Mouse (Mus musculus) forebrain, embryonic 10.5 days (tissue): Measurements from ENCODE around the gene Stt3b. TPM values are rescaled to one million over a fixed set of nuclear protein-coding genes. Genes with fewer than 3 reads are reported as not detected.

ENCODE experiments used
- DNase-seq: peaks from one replicate; pipeline ENCODE4 v3.0.0-alpha.2; 2017; ENCODE audit warnings: low spot score; ENCODE audit errors: extremely low spot score
- H3K27ac ChIP-seq: fragments of 300-500 bp; sonication (generic); 2 replicates; pipeline ENCODE4 v1.5.1; 2016; ENCODE audit warnings: mild to moderate bottlenecking
- H3K27me3 ChIP-seq: fragments of 300-500 bp; sonication (generic); 2 replicates; pipeline ENCODE4 v1.6.1; 2016; ENCODE audit warnings: mild to moderate bottlenecking; ENCODE audit not compliant: poor library complexity, severe bottlenecking
- H3K36me3 ChIP-seq: fragments of 300-500 bp; sonication (generic); replicated peaks from 2 replicates; pipeline ENCODE4 v1.6.1; 2016; ENCODE audit warnings: mild to moderate bottlenecking, moderate library complexity
- H3K4me1 ChIP-seq: fragments of 300-500 bp; sonication (generic); 2 replicates; pipeline ENCODE4 v1.6.1; 2016
- H3K4me3 ChIP-seq: fragments of 300-500 bp; sonication (generic); 2 replicates; pipeline ENCODE4 v1.5.1; 2016; ENCODE audit warnings: mild to moderate bottlenecking, moderate library complexity
- H3K9me3 ChIP-seq: fragments of 300-500 bp; sonication (generic); 2 replicates; pipeline ENCODE4 v1.6.1; 2016; ENCODE audit warnings: mild to moderate bottlenecking, moderate library complexity
- WGBS: fragments of 180-500 bp; shearing (Covaris S2); methylation state at CpG from one replicate; pipeline ENCODE4 v1.1.7; 2016; 5-methylcytosine and 5-hydroxymethylcytosine counted together
- polyA plus RNA-seq: library from polyadenylated mRNA; unstranded; fragments of >200 nt; fragmentation: Nextera tagmentation; extraction: Ambion mirVana; gene quantifications from 2 replicates; pipeline ENCODE4 v1.2.1, GENCODE M21; 2016

Stt3b gene
- polyA plus RNA-seq, 1 experiment from 2014 or later, result 85.5 TPM

DNA sequence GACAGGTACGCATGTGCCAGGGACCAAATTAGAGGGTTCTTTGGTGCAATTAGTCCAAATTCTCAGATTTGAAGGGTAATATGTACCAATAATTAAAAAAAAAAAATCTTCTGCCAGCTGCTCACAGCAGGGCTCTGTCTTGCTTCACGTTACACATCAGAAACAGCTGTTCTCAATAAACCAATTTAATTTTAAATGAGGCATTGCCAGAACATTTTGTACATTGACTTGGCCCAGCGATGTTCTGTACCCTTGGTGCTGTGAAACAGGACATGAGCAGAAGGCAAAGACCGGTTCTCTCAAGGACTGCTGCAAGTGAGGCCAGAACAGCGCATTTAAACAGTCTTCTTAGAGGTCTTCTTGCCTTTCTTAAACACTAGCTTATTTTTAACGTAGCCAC, 66.6 kb downstream of the Stt3b start:
- no peak overlapping the region for H3K27ac ChIP-seq
- H3K4me3 ChIP-seq, result no peak overlapping the region
- H3K36me3 ChIP-seq, result peaks cover 99% of the 10 kb centered on the region
- H3K9me3 ChIP-seq, result no peaks in the 10 kb centered on the region
- no peaks in the 10 kb centered on the region for H3K27me3 ChIP-seq
- no peaks in the 10 kb centered on the region for H3K4me1 ChIP-seq
- no peak for DNase-seq
- 88% methylated on average over 6 of the region's 6 CpGs for WGBS

DNA sequence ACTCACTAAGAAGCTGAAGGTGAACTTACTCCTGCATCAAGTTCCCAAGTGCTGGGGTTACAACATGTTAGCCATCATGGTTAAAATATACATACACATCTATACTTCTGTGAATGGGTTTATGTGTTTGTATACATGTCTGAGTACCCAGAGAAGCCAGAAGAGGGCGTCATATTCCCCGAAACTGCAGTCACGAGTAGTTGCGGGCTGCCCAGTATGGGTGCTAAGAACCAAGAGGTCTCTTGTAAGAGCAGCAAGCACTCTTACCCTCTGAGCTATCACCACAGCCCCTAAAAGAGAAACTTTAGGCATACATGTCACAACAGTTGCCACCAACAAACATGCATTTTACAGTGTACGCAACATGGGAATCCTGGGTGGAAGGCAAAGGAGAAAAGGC, 70.4 kb downstream of the Stt3b start:
- Histone ChIP-seq H3K27ac (no peak overlapping the region), H3K9me3 (no peaks in the 10 kb centered on the region), H3K36me3 (peaks cover 65% of the 10 kb centered on the region), H3K4me3 (no peak overlapping the region), H3K27me3 (no peaks in the 10 kb centered on the region), H3K4me1 (no peaks in the 10 kb centered on the region)
- DNase-seq, result no peak
- 91% methylated on average over 5 of the region's 5 CpGs for WGBS

DNA sequence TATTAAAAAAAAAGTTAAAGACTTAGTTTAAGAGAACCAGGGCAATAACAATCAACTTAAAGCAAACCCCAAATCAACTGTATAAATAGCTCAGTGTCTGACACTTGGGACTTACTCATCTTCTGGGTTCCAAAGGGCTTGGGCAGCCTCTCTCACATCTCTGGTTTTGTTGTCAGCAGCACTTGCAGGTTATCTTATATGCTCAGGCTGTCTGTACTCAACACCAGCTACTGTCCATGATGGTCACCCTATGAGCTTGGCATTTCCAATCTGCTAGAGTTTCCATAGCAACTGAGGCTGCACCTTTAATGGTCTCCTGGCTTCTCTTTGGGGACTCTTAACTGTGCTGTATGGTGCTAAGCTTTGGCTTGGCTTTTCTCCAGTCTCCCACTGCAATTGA, 72.3 kb downstream of the Stt3b start:
- no peaks in the 10 kb centered on the region for H3K9me3 ChIP-seq

DNA sequence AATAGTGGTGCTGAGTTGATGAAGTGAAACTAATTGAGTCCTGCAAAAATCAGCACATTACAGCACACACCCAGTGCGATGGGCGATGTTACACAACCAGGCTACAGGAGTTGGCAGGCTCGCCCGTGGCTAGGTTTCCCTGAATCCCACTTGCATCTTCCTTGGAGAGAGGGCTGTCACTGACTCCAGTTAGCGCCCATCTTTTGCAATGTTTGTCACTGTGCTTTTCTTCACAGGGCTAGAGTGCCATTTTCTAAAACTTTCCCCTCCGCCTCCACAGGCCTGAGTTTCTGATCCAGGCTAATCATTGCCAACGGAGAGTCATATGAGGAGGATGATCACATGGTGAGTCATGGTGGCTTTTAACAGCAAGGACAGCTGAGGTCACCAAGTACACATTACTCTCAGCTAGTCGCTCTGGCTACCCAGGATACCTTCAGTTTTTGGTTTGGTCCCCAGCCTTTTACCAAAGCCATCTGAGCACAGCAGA, 73.8 kb downstream of the Stt3b start:
- Histone ChIP-seq H3K27me3 (no peaks in the 10 kb centered on the region), H3K4me3 (no peak overlapping the region), H3K36me3 (peaks cover 31% of the 10 kb centered on the region), H3K9me3 (no peaks in the 10 kb centered on the region), H3K4me1 (no peaks in the 10 kb centered on the region), H3K27ac (no peak overlapping the region)
- DNase-seq, result no peak
- 93% methylated on average over 8 of the region's 8 CpGs for WGBS

More for the DNA sequence above, 72.3 kb downstream of the Stt3b start:
- no peak for DNase-seq
- H3K4me1 ChIP-seq, result no peaks in the 10 kb centered on the region
- peaks cover 46% of the 10 kb centered on the region for H3K36me3 ChIP-seq
- no peak overlapping the region for H3K27ac ChIP-seq
- no peak overlapping the region for H3K4me3 ChIP-seq
- H3K27me3 ChIP-seq, result no peaks in the 10 kb centered on the region

GRCm38 (mm10) chr9:115234561-115234960, 75.7 kb downstream of the Stt3b start:
- H3K9me3 ChIP-seq, result no peaks in the 10 kb centered on the region
- H3K27ac ChIP-seq, result no peak overlapping the region
- no peak for DNase-seq
- H3K36me3 ChIP-seq, result peaks cover 12% of the 10 kb centered on the region
- peaks cover 11% of the 10 kb centered on the region for H3K4me1 ChIP-seq
- H3K27me3 ChIP-seq, result no peaks in the 10 kb centered on the region
- 91% methylated on average over 2 of the region's 2 CpGs for WGBS
- no peak overlapping the region for H3K4me3 ChIP-seq

DNA sequence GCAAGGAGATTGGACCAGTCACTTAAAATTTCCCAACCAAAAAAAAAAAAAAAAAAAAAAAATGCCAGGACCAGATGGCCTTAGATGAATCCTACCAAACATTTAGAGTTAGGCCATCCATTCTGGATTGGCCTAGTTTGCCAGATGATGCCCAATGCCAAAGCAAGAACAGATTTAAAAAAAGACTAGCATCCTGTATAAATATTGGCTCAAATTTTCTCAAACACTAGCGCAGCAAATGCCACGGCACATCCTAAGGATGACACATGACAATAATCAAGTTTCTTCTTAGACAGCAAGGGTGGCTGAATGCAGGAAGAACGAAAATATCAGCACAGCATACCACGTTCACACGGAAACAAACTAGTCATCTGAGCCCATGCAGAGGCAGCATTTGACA, 76.5 kb downstream of the Stt3b start:
- peaks cover 13% of the 10 kb centered on the region for H3K4me1 ChIP-seq
- H3K36me3 ChIP-seq, result peaks cover 4% of the 10 kb centered on the region; the same call in 1 of the 2 replicates
- 96% methylated on average over 5 of the region's 5 CpGs for WGBS
- no peak overlapping the region for H3K27ac ChIP-seq
- no peak for DNase-seq
- no peaks in the 10 kb centered on the region for H3K9me3 ChIP-seq
- no peaks in the 10 kb centered on the region for H3K27me3 ChIP-seq
- H3K4me3 ChIP-seq, result no peak overlapping the region

GRCm38 (mm10) chr9:115231476-115231875, 78.7 kb downstream of the Stt3b start:
- no peaks in the 10 kb centered on the region for H3K36me3 ChIP-seq
- H3K27ac ChIP-seq, result no peak overlapping the region
- H3K4me3 ChIP-seq, result no peak overlapping the region
- peaks cover 13% of the 10 kb centered on the region for H3K4me1 ChIP-seq
- no peaks in the 10 kb centered on the region for H3K9me3 ChIP-seq
- DNase-seq, result no peak
- 90% methylated on average over 3 of the region's 3 CpGs for WGBS
- H3K27me3 ChIP-seq, result no peaks in the 10 kb centered on the region

GRCm38 (mm10) chr9:115230141-115230540, 80.1 kb downstream of the Stt3b start:
- no peaks in the 10 kb centered on the region for H3K9me3 ChIP-seq
- no peaks in the 10 kb centered on the region for H3K27me3 ChIP-seq
- H3K36me3 ChIP-seq, result no peaks in the 10 kb centered on the region
- WGBS, result 23% methylated on average over 3 of the region's 3 CpGs
- DNase-seq, result no peak
- H3K4me1 ChIP-seq, result peaks cover 18% of the 10 kb centered on the region
- H3K27ac ChIP-seq, result peak overlapping the region; percentile 26
- no peak overlapping the region for H3K4me3 ChIP-seq

GRCm38 (mm10) chr9:115229676-115230075, 80.5 kb downstream of the Stt3b start:
- Histone ChIP-seq H3K27ac (no peak overlapping the region), H3K27me3 (no peaks in the 10 kb centered on the region), H3K36me3 (no peaks in the 10 kb centered on the region), H3K4me1 (peaks cover 23% of the 10 kb centered on the region), H3K9me3 (no peaks in the 10 kb centered on the region), H3K4me3 (no peak overlapping the region)
- 82% methylated on average over 10 of the region's 10 CpGs for WGBS
- no peak for DNase-seq

- Histone ChIP-seq H3K4me1 (peaks cover 26% of the 10 kb centered on the region), H3K27ac (no peak overlapping the region), H3K9me3 (no peaks in the 10 kb centered on the region), H3K27me3 (no peaks in the 10 kb centered on the region), H3K36me3 (no peaks in the 10 kb centered on the region), H3K4me3 (no peak overlapping the region)
- DNase-seq, result no peak
- WGBS, result 75% methylated on average over 4 of the region's 4 CpGs
Measured at GRCm38 (mm10) chr9:115229145-115229544, 81.1 kb downstream of the Stt3b start.

DNA sequence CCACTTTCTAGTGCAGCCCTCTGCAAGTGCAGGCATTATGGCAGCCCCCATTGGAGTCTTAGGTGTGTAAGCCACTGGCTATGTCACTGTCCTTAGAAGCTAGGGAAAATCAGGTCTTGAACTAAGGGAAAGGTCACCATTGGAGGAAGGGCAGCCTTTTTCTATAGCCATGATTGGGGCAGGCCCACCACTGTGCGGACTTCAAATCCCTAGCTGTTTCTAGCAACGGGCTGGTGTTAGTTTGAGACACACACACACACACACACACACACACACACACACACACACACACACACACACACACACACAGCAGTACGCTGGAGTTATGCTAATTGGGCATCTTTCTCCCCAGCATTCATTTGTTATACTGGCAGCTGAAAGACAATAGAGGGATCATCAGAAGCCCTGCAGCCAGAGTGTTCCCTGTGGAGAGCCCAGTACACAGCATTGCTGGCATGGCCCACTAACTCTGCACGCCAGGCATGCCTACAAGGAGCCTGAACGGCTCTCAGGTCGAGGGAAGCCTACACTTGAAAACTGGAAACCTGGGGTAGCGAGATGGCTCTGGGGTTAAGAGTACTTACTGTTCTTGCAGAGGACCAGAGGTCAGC, 85.4 kb downstream of the Stt3b start:
- H3K27me3 ChIP-seq, result no peaks in the 10 kb centered on the region
- H3K27ac ChIP-seq, result no peak overlapping the region; the same call in 1 of the 2 replicates
- 24% methylated on average over 7 of the region's 7 CpGs for WGBS
- H3K4me1 ChIP-seq, result peaks cover 18% of the 10 kb centered on the region
- H3K9me3 ChIP-seq, result no peaks in the 10 kb centered on the region
- peak; percentile 23 for DNase-seq
- no peak overlapping the region for H3K4me3 ChIP-seq
- H3K36me3 ChIP-seq, result no peaks in the 10 kb centered on the region

DNA sequence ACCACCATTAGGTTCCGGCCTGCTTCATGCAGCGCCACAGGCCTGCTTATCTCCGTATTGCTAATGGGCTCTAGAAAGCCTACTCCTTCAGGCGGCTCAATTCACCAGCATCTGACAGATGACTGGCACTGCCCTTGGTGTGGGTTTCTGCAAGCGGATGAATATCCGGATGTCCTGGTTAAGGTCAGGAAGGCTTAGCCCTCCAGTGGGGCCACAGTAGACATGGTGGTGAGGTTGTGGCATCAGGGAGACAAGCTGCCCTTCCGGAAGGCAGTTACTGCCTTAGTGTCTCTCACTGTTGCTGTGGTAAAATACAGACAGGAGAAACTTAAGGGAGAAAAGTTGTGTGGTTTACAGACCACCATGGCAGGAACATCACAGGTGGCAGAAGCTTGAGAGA, 89.0 kb downstream of the Stt3b start:
- H3K27me3 ChIP-seq, result no peaks in the 10 kb centered on the region
- H3K4me1 ChIP-seq, result peaks cover 23% of the 10 kb centered on the region
- DNase-seq, result no peak
- no peaks in the 10 kb centered on the region for H3K36me3 ChIP-seq
- 93% methylated on average over 7 of the region's 7 CpGs for WGBS
- H3K9me3 ChIP-seq, result no peaks in the 10 kb centered on the region
- H3K27ac ChIP-seq, result no peak overlapping the region
- no peak overlapping the region for H3K4me3 ChIP-seq

GRCm38 (mm10) chr9:115220466-115220865, 89.8 kb downstream of the Stt3b start:
- 87% methylated on average over 7 of the region's 7 CpGs for WGBS
- H3K4me1 ChIP-seq, result peaks cover 29% of the 10 kb centered on the region
- H3K27me3 ChIP-seq, result no peaks in the 10 kb centered on the region

GRCm38 (mm10) chr9:115217984-115218383, 92.2 kb downstream of the Stt3b start:
- Histone ChIP-seq H3K27ac (no peak overlapping the region), H3K4me1 (peaks cover 33% of the 10 kb centered on the region), H3K9me3 (no peaks in the 10 kb centered on the region), H3K27me3 (no peaks in the 10 kb centered on the region), H3K4me3 (no peak overlapping the region), H3K36me3 (no peaks in the 10 kb centered on the region)
- no peak for DNase-seq
- 33% methylated on average over 9 of the region's 9 CpGs for WGBS

More at GRCm38 (mm10) chr9:115220466-115220865, 89.8 kb downstream of the Stt3b start:
- no peaks in the 10 kb centered on the region for H3K36me3 ChIP-seq
- no peak overlapping the region for H3K4me3 ChIP-seq
- no peak for DNase-seq
- H3K27ac ChIP-seq, result no peak overlapping the region
- no peaks in the 10 kb centered on the region for H3K9me3 ChIP-seq
